Mouse (Mus musculus) thymus, adult 2 months (tissue): ENCODE results near the gene Cd163l1. TPM values are rescaled to one million over a fixed set of nuclear protein-coding genes. Genes with fewer than 3 reads are reported as not detected.

Experiments
- DNase-seq: peaks from one replicate; pipeline ENCODE4 v3.0.0; 2021
- H3K27ac ChIP-seq: fragments of 200-500 bp; 2 replicates; pipeline ENCODE4 v1.5.1; 2012; ENCODE audit warnings: low read length, control low read depth; ENCODE audit not compliant: control insufficient read depth, insufficient read depth
- H3K27me3 ChIP-seq: fragments of 200-500 bp; 2 replicates; pipeline ENCODE4 v1.6.1; 2012; ENCODE audit warnings: mild to moderate bottlenecking, low read length, moderate library complexity, mixed read lengths; ENCODE audit not compliant: control insufficient read depth, insufficient read depth
- H3K36me3 ChIP-seq: fragments of 200-500 bp; 2 replicates; pipeline ENCODE4 v1.6.1; 2012; ENCODE audit warnings: mild to moderate bottlenecking, low read length, moderate library complexity; ENCODE audit not compliant: control insufficient read depth, insufficient read depth
- H3K4me1 ChIP-seq: fragments of 200-500 bp; replicated peaks from 2 replicates; pipeline ENCODE4 v1.6.1; 2012; ENCODE audit warnings: low read length; ENCODE audit not compliant: control insufficient read depth, insufficient read depth
- H3K4me3 ChIP-seq: fragments of 200-500 bp; 2 replicates; pipeline ENCODE4 v1.5.1; 2012; ENCODE audit warnings: mild to moderate bottlenecking, low read length, control low read depth, moderate library complexity; ENCODE audit not compliant: control insufficient read depth, insufficient read depth
- CTCF ChIP-seq: fragments of 200-500 bp; IDR thresholded peaks from 2 replicates; pipeline ENCODE4 v1.5.1; 2012; ENCODE audit warnings: mild to moderate bottlenecking, control low read depth, low read length, moderate library complexity, borderline replicate concordance; ENCODE audit not compliant: control insufficient read depth, poor library complexity, insufficient read depth; ENCODE audit errors: extremely low read depth
- POLR2A ChIP-seq: fragments of 200-500 bp; IDR thresholded peaks from 2 replicates; pipeline ENCODE4 v1.6.1; 2012; ENCODE audit warnings: mild to moderate bottlenecking, low read length, control low read depth, moderate library complexity; ENCODE audit not compliant: control insufficient read depth, poor library complexity, insufficient read depth; ENCODE audit errors: extremely low read depth
- WGBS: fragments of 180-500 bp; shearing (Covaris S2); methylation state at CpG from one replicate; pipeline ENCODE4 v1.1.7; 2018; 5-methylcytosine and 5-hydroxymethylcytosine counted together
- polyA plus RNA-seq: library from polyadenylated mRNA; depleted of rRNA; stranded (reverse); fragments of >200 nt; gene quantifications from 2 replicates; pipeline ENCODE4 v1.2.3, GENCODE M21; 2012

The Cd163l1 gene
- polyA plus RNA-seq, 1 experiment = 6.0 TPM

GRCm38 (mm10) chr7:140208677-140209076 lies 9.4 kb upstream of the Cd163l1 start:
- no peaks in the 10 kb centered on the region for H3K36me3 ChIP-seq

GRCm38 (mm10) chr7:140213841-140214240 lies 4.2 kb upstream of the Cd163l1 start:
- H3K27me3 ChIP-seq = no peaks in the 10 kb centered on the region
- H3K27ac ChIP-seq = no peak overlapping the region
- H3K4me1 ChIP-seq = peaks cover 10% of the 10 kb centered on the region
- no peak overlapping the region for H3K4me3 ChIP-seq
- TF ChIP-seq POLR2A (no peak), CTCF (no peak)
- DNase-seq = no peak
- WGBS = 7% methylated on average over 5 of the region's 5 CpGs
- no peaks in the 10 kb centered on the region for H3K36me3 ChIP-seq

More at GRCm38 (mm10) chr7:140208677-140209076, 9.4 kb upstream of the Cd163l1 start:
- WGBS = 31% methylated on average over 3 of the region's 3 CpGs
- TF ChIP-seq CTCF = no peak
- no peak for TF ChIP-seq POLR2A
- Histone ChIP-seq H3K4me1 (peaks cover 37% of the 10 kb centered on the region), H3K27ac (no peak overlapping the region), H3K4me3 (no peak overlapping the region), H3K27me3 (no peaks in the 10 kb centered on the region)
- DNase-seq = peak; percentile 23

- Histone ChIP-seq H3K4me3 (no peak overlapping the region), H3K36me3 (no peaks in the 10 kb centered on the region), H3K27ac (no peak overlapping the region), H3K4me1 (peaks cover under 1% of the 10 kb centered on the region), H3K27me3 (no peaks in the 10 kb centered on the region)
- WGBS = 8% methylated on average over 1 of the region's 1 CpGs
- DNase-seq = no peak
- no peak for TF ChIP-seq POLR2A
- TF ChIP-seq CTCF = no peak
These were observed 1.2 kb downstream of the Cd163l1 start for GRCm38 (mm10) chr7:140219268-140219667.

GRCm38 (mm10) chr7:140220375-140220774 lies 2.3 kb downstream of the Cd163l1 start:
- TF ChIP-seq POLR2A (no peak), CTCF (no peak)
- H3K27ac ChIP-seq = no peak overlapping the region
- no peak for DNase-seq
- H3K4me1 ChIP-seq = no peaks in the 10 kb centered on the region
- H3K36me3 ChIP-seq = no peaks in the 10 kb centered on the region
- H3K4me3 ChIP-seq = no peak overlapping the region
- 94% methylated on average over 4 of the region's 4 CpGs for WGBS
- H3K27me3 ChIP-seq = no peaks in the 10 kb centered on the region

- no peak overlapping the region for H3K27ac ChIP-seq
- no peaks in the 10 kb centered on the region for H3K36me3 ChIP-seq
- no peak overlapping the region for H3K4me3 ChIP-seq
- no peaks in the 10 kb centered on the region for H3K27me3 ChIP-seq
- TF ChIP-seq CTCF = no peak
- TF ChIP-seq POLR2A = no peak
- 93% methylated on average over 13 of the region's 13 CpGs for WGBS
- no peaks in the 10 kb centered on the region for H3K4me1 ChIP-seq
- no peak for DNase-seq
These were observed 6.1 kb downstream of the Cd163l1 start for GRCm38 (mm10) chr7:140224209-140224608.

GRCm38 (mm10) chr7:140228476-140228875 lies 10.4 kb downstream of the Cd163l1 start:
- 73% methylated on average over 13 of the region's 13 CpGs for WGBS
- no peaks in the 10 kb centered on the region for H3K36me3 ChIP-seq
- DNase-seq = no peak
- TF ChIP-seq CTCF (no peak), POLR2A (no peak)
- no peaks in the 10 kb centered on the region for H3K4me1 ChIP-seq
- no peak overlapping the region for H3K27ac ChIP-seq
- no peaks in the 10 kb centered on the region for H3K27me3 ChIP-seq
- no peak overlapping the region for H3K4me3 ChIP-seq

GRCm38 (mm10) chr7:140231026-140231425 lies 13.0 kb downstream of the Cd163l1 start:
- Histone ChIP-seq H3K4me3 (no peak overlapping the region), H3K27me3 (no peaks in the 10 kb centered on the region), H3K27ac (no peak overlapping the region), H3K4me1 (no peaks in the 10 kb centered on the region), H3K36me3 (no peaks in the 10 kb centered on the region)
- WGBS = 88% methylated on average over 2 of the region's 2 CpGs
- DNase-seq = no peak
- no peak for TF ChIP-seq CTCF
- TF ChIP-seq POLR2A = no peak

- no peak for DNase-seq
- Histone ChIP-seq H3K36me3 (no peaks in the 10 kb centered on the region), H3K27ac (no peak overlapping the region), H3K27me3 (no peaks in the 10 kb centered on the region), H3K4me1 (no peaks in the 10 kb centered on the region), H3K4me3 (no peak overlapping the region)
- TF ChIP-seq POLR2A = no peak
- no peak for TF ChIP-seq CTCF
- 93% methylated on average over 3 of the region's 3 CpGs for WGBS
These were observed 15.6 kb downstream of the Cd163l1 start for GRCm38 (mm10) chr7:140233696-140234095.
